Mouse (Mus musculus) B cell, adult 67 days (primary cell): ENCODE measurements around the gene Olfr771. TPM values are rescaled to one million over a fixed set of nuclear protein-coding genes. Genes with fewer than 3 reads are reported as not detected.

Source experiments
- total RNA-seq, 2 experiments: library from RNA; stranded (reverse); gene quantifications; 4 replicates each; pipeline ENCODE4 v1.2.4; 2023

Olfr771 gene
- not detected for total RNA-seq

DNA sequence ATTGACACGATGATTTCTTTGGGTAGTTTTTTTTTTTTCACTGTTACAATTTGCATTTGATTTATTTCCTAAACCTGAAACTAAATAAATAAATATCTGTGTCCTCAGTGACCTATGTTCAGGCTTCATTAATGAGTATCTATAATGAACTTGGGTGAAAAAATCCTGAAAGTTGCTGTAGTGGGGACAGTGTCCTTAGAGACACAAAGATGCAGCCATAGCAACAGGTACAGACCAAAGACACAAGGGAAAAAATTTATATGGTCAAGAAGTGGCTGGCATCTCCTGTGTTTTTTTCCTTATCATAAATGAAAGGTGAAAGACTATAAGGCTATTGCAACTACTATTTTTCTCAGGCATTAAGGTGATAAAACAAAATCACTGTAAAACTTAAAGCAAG lies at the start of gene Olfr771:
Gene Olfr771, minus strand, starts transcription at position 101 of the 400 bp plus-strand sequence.

DNA sequence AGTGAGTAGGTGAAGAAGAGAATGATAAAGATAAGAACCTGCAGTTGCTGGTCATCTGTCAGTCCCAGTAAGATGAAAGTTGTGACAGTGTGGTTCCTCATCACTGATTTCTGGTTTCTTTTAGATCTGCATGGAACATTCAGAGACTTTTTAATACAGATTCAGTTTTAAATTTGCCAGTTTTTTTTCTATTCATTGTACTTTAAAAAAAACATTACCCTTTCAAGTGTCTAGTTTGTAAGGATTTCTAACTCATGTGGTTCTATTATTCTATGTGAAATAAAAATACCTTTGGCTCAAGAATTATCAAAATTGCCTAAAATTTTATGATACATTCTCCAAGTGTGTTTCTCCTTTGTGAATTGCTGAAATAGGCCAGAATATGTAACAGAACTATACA lies 22.8 kb upstream of the Olfr771 start, which contains the start of gene Olfr773:
Gene Olfr773, minus strand, starts transcription at position 101 of the 400 bp plus-strand sequence.

DNA sequence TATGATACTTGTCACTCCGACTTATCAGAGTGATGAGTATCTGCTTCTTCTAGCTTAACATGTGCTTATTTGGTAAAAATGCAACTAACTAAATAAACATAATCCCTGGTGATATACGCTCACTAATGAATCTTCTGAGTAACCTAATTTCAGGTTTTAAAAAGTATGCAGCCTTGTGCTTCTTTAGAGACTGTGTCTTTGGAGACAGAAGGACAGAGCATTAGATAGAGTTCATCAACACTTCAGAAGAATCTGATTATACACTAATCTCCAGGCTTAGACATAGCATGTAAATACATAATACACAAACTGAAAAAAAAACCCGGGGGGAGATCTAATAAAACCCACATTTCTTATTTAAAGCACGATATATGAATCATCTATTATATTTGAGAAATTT lies 13.3 kb upstream of the Olfr771 start, which contains the start of gene Olfr772:
Gene Olfr772, minus strand, starts transcription at position 101 of the 400 bp plus-strand sequence.

DNA sequence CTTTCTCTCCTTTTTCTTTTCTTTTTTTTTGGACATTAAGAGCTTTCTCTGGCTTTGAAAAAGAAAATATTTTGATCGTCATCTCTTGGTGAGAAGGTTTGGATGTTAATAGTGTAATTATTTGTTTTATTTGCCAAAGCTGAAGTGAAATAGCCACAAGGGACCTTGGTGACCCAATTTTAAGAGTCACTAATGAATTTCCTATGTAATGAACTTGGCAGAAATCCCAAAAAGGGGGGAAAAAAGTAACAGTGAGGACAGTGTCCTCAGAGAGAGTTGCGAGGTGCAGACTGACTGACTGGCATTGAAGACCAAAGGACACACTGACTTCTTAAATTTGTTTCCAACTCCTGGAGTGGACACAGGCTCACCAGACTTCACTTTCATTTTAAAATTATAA lies 25.7 kb downstream of the Olfr771 start, which contains the start of gene Olfr770:
Gene Olfr770, minus strand, starts transcription at position 101 of the 400 bp plus-strand sequence.

DNA sequence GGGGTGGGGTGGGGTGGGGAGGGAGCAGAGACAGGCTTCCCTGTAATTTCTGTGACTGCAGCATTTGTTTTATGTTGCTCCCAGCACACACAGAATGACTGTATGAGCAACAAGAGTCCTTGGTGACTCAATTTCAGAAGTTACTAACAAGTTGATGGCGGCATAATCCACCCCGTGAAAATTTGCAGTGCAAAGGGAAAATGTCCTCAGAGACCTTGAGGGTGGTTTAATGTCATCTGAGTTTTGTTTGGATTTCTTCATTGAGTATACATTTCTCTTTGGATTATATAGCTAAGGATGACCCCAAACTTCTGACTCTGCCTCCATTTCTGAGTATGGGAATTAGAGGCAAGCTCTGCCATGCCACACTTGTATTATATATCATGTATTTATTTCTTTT lies 46.8 kb downstream of the Olfr771 start, which contains the start of gene Olfr769:
Gene Olfr769, minus strand, starts transcription at position 101 of the 400 bp plus-strand sequence.

Other genes with a start within 250 kb of the Olfr771 start
- 1 to 10 TPM; 6.5 to 8.2 TPM for gene Rdh5, start 241.9 kb downstream of the Olfr771 start, total RNA-seq
- gene Bloc1s1, start 240.7 kb downstream of the Olfr771 start, total RNA-seq: 10 to 100 TPM; 67.9 to 70.9 TPM
- under 1 TPM in 1 of 2 experiments, not detected in 1; 0.26 TPM for gene Itga7, start 230.9 kb downstream of the Olfr771 start, total RNA-seq
- gene Mettl7b, start 203.8 kb downstream of the Olfr771 start, total RNA-seq: not detected
- gene Olfr9, start 175.3 kb downstream of the Olfr771 start, total RNA-seq: not detected
- gene Olfr763, start 154.0 kb downstream of the Olfr771 start, total RNA-seq: not detected
- not detected for gene Olfr764-ps1, start 124.9 kb downstream of the Olfr771 start, total RNA-seq
- not detected for gene Olfr765, start 114.8 kb downstream of the Olfr771 start, total RNA-seq
- not detected for gene Olfr766-ps1, start 95.8 kb downstream of the Olfr771 start, total RNA-seq
- gene Olfr767, start 81.8 kb downstream of the Olfr771 start, total RNA-seq: not detected
- not detected for gene Olfr768, start 65.4 kb downstream of the Olfr771 start, total RNA-seq
- not detected for gene Olfr769, start 46.9 kb downstream of the Olfr771 start, total RNA-seq
- gene Olfr770, start 25.8 kb downstream of the Olfr771 start, total RNA-seq: not detected
- gene Olfr772, start 13.2 kb upstream of the Olfr771 start, total RNA-seq: not detected
- gene Olfr773, start 22.7 kb upstream of the Olfr771 start, total RNA-seq: not detected
- gene Olfr774, start 71.5 kb upstream of the Olfr771 start, total RNA-seq: not detected
- not detected for gene Olfr775, start 83.7 kb upstream of the Olfr771 start, total RNA-seq
- not detected for gene Olfr776, start 94.4 kb upstream of the Olfr771 start, total RNA-seq
- gene Olfr777, start 106.7 kb upstream of the Olfr771 start, total RNA-seq: not detected
- gene Olfr780, start 153.4 kb upstream of the Olfr771 start, total RNA-seq: not detected
- gene Olfr781, start 164.1 kb upstream of the Olfr771 start, total RNA-seq: not detected
- not detected for gene Olfr782, start 184.1 kb upstream of the Olfr771 start, total RNA-seq
- gene Olfr784, start 219.3 kb upstream of the Olfr771 start, total RNA-seq: not detected
- gene Olfr785, start 240.7 kb upstream of the Olfr771 start, total RNA-seq: not detected